Mouse (Mus musculus) adrenal gland, adult 8-10 months (tissue): ENCODE measurements around the gene Cnrip1. TPM values are rescaled to one million over a fixed set of nuclear protein-coding genes. Genes with fewer than 3 reads are reported as not detected.

Source experiments
- DNase-seq: peaks from one replicate; pipeline ENCODE4 v3.0.0; 2022
- total RNA-seq, 4 experiments: library from RNA; stranded (reverse); gene quantifications; 2 replicates each; pipeline ENCODE4 v1.2.4; 2022

The Cnrip1 gene
- total RNA-seq, 4 experiments from 2014 or later: 15.4 to 34.1 (median 24.1) TPM

GRCm38 (mm10) chr11:17107359-17107758, 56.0 kb downstream of the Cnrip1 start:
- DNase-seq: no peak

- no peak for DNase-seq
Measured at GRCm38 (mm10) chr11:17112419-17113090, 61.2 kb downstream of the Cnrip1 start.

GRCm38 (mm10) chr11:17126418-17126817, 75.0 kb downstream of the Cnrip1 start:
- DNase-seq: no peak

Other genes starting within 250 kb of the Cnrip1 start
- under 1 TPM; 0.12 to 0.75 (median 0.35) TPM for gene Fbxo48, start 100.2 kb upstream of the Cnrip1 start, total RNA-seq
- gene Plek, start 795 bp downstream of the Cnrip1 start, total RNA-seq: 10 to 100 TPM in 1 of 4 experiments, 1 to 10 TPM in 3; 4.6 to 11.9 (median 7.8) TPM
- gene Ppp3r1, start 107.7 kb downstream of the Cnrip1 start, total RNA-seq: 100 to 1,000 TPM in 1 of 4 experiments, 10 to 100 TPM in 3; 83.1 to 104 (median 96.8) TPM
- 10 to 100 TPM; 17.0 to 21.0 (median 17.6) TPM for gene Wdr92, start 130.5 kb downstream of the Cnrip1 start, total RNA-seq
- 10 to 100 TPM; 41.8 to 58.2 (median 53.6) TPM for gene Pno1, start 160.0 kb downstream of the Cnrip1 start, total RNA-seq
- 10 to 100 TPM; 56.4 to 68.5 (median 63.4) TPM for gene C1d, start 206.0 kb downstream of the Cnrip1 start, total RNA-seq